Mouse (Mus musculus): ENCODE measurements at regions not wholly inside any gene's neighbourhood (a gene's known extent, or its start where the extent isn't known, plus 50 kb on each side); places are given as distances from the start of the nearest gene placed in this dataset.
"Not testable (repeated sequence)": the region's sequence is repeated elsewhere in the genome, so short reads cannot be mapped to it uniquely, and the experiment has no call there.

- DNase-seq (ENCODE audit: low read depth, low spot score): no peak
Measured at GRCm38 (mm10) chr14:89642836-89643235, 1171.6 kb upstream of the Pcdh20 start.

DNA sequence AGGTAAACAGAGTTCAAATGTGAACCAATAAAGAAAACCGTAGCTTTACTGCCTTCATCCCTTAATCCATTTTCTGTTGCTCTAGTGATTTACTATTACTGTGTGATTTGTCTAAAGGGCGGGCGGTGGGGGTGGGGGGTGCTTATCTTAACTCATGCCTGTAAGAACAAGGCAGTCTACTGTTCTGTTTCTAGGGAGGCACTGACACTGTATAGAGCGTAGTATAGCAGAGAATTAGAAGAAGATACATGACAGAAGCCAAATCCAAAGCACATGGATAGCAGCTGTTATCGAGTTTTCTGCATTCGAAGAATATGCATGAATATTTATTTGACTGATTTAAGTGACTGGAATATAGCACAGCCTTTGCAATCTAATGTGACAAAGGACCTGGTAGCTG lies 1168.1 kb upstream of the Pcdh20 start:
- DNase-seq (ENCODE audit: low read depth, low spot score): no peak

DNA sequence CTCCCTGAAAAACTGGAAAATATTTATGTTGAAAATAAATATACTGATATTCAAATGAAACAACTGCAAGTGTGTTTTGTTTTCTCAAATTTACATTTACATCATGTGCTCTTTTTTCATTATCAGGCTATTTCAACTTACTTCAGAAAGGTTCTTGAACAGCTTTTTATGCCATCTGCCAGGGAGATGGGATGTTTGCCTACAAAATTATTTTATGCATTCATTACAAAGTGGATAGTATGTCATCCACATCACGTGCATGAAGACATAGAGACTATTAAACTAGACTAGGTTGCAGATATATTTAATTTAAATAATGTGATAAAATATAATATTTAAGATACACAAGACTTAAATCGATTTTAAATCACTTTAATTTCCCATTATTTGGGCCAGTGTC lies 1165.5 kb upstream of the Pcdh20 start:
- DNase-seq (ENCODE audit: low read depth, low spot score): no peak

DNA sequence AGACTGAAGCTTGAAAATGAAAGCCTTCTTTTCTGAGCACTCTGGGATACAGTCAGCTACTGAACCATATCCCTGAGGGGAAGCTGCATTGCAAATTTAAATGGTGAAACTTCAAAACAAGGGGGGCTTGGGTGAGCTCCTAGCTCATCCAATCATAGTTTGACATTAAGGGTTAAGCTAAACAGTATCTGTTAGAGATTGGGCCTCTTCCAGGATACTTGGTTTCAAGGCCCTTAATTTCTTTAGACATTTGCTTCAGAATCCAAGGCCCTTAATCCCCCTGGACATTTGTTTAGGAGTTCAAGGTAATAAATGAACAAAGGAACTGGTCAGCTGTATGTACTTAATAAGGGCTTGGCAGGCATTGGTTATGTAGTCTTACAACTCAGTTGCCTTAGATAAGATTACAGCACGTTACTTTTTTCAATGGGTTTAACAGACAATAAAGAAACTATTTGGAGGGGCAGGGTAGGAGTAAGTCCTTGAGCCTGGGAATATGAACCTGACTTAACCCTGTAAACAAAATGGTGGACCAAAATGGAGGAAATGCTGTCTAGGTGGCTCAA lies 1163.4 kb upstream of the Pcdh20 start:
- no peak for DNase-seq (ENCODE audit: low read depth, low spot score)

GRCm38 (mm10) chr14:89633654-89634053 lies 1162.5 kb upstream of the Pcdh20 start:
- no peak for DNase-seq (ENCODE audit: low read depth, low spot score)

- no peak for DNase-seq (ENCODE audit: low read depth, low spot score)
Measured at GRCm38 (mm10) chr14:89610670-89611069, 1139.5 kb upstream of the Pcdh20 start.

- DNase-seq (ENCODE audit: low read depth, low spot score): not testable (repeated sequence)
Measured at GRCm38 (mm10) chr14:89609666-89610448, 1138.7 kb upstream of the Pcdh20 start.

DNA sequence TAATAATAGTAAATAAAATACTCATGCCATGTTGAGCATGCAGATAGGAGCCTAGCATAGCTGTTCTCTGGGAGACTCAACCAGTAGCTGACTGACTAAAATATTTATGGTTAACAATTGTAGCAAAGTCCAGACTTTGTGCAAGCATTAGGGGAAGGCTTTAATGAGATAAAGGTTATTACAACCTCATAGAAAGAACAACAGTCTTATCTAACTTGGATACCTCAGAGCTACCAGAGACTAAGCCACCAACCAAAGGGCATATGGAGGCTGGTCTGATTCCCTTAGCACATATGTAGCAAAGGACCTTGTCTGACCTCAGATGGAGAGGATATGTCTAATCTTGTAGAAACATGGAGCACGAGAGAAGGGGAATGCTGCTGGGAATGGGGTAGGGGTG lies 1136.4 kb upstream of the Pcdh20 start:
- no peak for DNase-seq (ENCODE audit: low read depth, low spot score)

- DNase-seq (ENCODE audit: low read depth, low spot score): no peak
Measured at GRCm38 (mm10) chr14:89597812-89598211, 1126.6 kb upstream of the Pcdh20 start.

DNA sequence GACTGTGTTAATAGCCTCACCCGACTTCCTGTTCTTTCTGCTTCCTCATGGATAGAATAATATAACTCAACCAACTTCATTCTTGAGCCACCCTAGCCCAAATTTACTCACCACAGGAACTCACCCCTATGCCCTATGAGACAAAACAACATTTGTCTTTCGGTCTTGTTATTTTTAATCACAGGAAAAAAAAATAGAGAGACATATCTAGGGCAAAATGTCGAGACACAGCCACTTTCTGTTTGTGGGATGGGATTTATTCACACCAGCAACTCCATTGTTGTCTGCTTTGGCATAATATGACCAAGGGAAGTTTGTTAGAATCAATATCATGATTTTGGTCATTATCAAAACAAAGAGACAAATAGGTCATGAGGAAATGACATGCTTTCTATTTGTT lies 1102.4 kb upstream of the Pcdh20 start:
- no peak for DNase-seq (ENCODE audit: low read depth, low spot score)

DNA sequence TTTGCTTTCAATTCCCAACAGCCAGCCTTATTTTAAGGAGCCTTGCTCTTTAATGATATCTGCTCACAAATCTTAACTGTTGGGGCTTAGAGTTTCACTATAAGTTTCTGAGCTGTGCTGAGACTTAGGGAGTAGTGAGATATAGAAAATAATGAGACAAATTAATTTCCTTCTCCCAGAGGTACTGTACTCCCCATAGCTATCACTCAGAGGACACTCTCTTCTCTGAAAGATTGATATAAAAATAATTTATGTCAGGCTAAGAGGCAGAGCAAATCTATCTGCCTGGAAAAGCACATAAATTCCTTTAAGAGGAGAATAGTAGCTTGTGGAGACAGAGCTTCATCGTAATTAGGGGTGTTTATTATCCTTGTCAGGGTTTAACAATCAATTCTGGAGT lies 1100.5 kb upstream of the Pcdh20 start:
- DNase-seq (ENCODE audit: low read depth, low spot score): no peak

GRCm38 (mm10) chr14:89559822-89560477 lies 1088.8 kb upstream of the Pcdh20 start:
- DNase-seq (ENCODE audit: low read depth, low spot score): no peak

DNA sequence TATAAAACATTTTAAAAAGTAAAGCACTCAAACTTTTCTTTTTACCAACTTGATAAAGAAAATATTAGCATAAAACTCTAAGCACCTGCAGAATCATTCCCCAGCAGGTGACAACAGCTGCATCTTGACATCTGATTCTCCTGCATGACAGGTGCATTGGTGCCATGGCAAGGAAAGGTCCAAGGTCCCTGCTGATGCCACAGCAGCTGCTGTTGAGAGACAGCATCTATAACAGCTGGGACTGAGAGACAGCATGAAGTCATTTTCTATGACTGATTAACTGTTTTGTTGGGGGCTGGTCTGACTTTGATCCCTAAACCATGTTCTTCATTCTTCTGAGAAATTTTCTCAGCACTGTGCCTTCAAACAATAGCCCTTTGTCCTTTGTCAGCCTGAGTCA lies 1086.1 kb upstream of the Pcdh20 start:
- peak; percentile 9 for DNase-seq (ENCODE audit: low read depth, low spot score)

DNA sequence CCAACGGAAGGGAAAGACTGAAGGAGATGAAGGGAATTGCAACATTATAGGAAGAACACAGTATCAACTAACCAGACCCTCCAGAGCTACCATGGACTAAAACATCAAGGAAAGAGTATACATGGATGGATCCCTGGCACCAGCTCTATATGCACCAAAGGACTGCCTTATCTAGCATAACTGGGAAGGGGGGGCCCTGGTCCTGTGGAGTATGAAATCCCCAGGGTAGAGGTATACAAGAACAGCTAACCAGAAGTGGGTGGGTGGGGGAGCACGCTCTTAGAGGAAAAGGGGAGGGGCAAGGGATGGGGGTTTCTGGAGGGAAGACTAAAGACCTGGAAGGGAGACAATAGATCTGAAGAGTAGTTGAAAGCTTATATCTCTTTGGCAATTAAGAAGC lies 1085.0 kb upstream of the Pcdh20 start:
- no peak for DNase-seq (ENCODE audit: low read depth, low spot score)

- DNase-seq (ENCODE audit: low read depth, low spot score): peak; percentile 14
Measured at GRCm38 (mm10) chr14:89554127-89554526, 1082.9 kb upstream of the Pcdh20 start.
